Mouse (Mus musculus): ENCODE results near the gene Gemin4.
"Not testable (repeated sequence)": the region's sequence is repeated elsewhere in the genome, so short reads cannot be mapped to it uniquely, and the experiment has no call there.

Gene Gemin4

GRCm38 (mm10) chr11:76216681-76217389 lies 629 bp downstream of the Gemin4 start:
- in situ Hi-C loops (cut with MboI, MseI) = no loop called here

GRCm38 (mm10) chr11:76216049-76216540 lies 1.4 kb downstream of the Gemin4 start:
- in situ Hi-C loops (cut with MboI, MseI) = no loop called here

GRCm38 (mm10) chr11:76215011-76215410 lies 2.5 kb downstream of the Gemin4 start:
- in situ Hi-C loops (cut with MboI, MseI) = no loop called here

GRCm38 (mm10) chr11:76213841-76214240 lies 3.6 kb downstream of the Gemin4 start:
- in situ Hi-C loops (cut with MboI, MseI) = no loop called here

GRCm38 (mm10) chr11:76211595-76211994 lies 5.9 kb downstream of the Gemin4 start:
- in situ Hi-C loops (cut with MboI, MseI) = not testable (repeated sequence)

- in situ Hi-C loops (cut with MboI, MseI) = no loop called here
Measured at GRCm38 (mm10) chr11:76210228-76210985, 7.1 kb downstream of the Gemin4 start.

GRCm38 (mm10) chr11:76206793-76207192 lies 10.7 kb downstream of the Gemin4 start:
- in situ Hi-C loops (cut with MboI, MseI) = no loop called here

- in situ Hi-C loops (cut with MboI, MseI) = no loop called here
Measured at GRCm38 (mm10) chr11:76201761-76202674, 15.4 kb downstream of the Gemin4 start.

- in situ Hi-C loops (cut with MboI, MseI) = no loop called here
Measured at GRCm38 (mm10) chr11:76196977-76197469, 20.4 kb downstream of the Gemin4 start.

- in situ Hi-C loops (cut with MboI, MseI) = no loop called here
Measured at GRCm38 (mm10) chr11:76196275-76196976, 21.0 kb downstream of the Gemin4 start.

- in situ Hi-C loops (cut with MboI, MseI) = no loop called here
Measured at GRCm38 (mm10) chr11:76186908-76187307, 30.6 kb downstream of the Gemin4 start.

- in situ Hi-C loops (cut with MboI, MseI) = no loop called here
Measured at GRCm38 (mm10) chr11:76183745-76184144, 33.7 kb downstream of the Gemin4 start.

GRCm38 (mm10) chr11:76180146-76180540 lies 37.3 kb downstream of the Gemin4 start:
- in situ Hi-C loops (cut with MboI, MseI) = no loop called here

- in situ Hi-C loops (cut with MboI, MseI) = no loop called here
Measured at GRCm38 (mm10) chr11:76179495-76180145, 37.8 kb downstream of the Gemin4 start, which contains the start of the genes Vps53 and Fam57a. Gene Vps53, minus strand, starts transcription at chr11:76179647. Gene Fam57a, plus strand, starts transcription at chr11:76179671.

- in situ Hi-C loops (cut with MboI, MseI) = no loop called here
Measured at GRCm38 (mm10) chr11:76178726-76179494, 38.6 kb downstream of the Gemin4 start.

- in situ Hi-C loops (cut with MboI, MseI) = loop anchor here (5.0 kb wide), 1 partner anchor 83 kb away; no protein-coding TSS in a partner anchor
Measured at GRCm38 (mm10) chr11:76170207-76170606, 47.3 kb downstream of the Gemin4 start.

GRCm38 (mm10) chr11:76168976-76169375 lies 48.5 kb downstream of the Gemin4 start:
- in situ Hi-C loops (cut with MboI, MseI) = no loop called here

- in situ Hi-C loops (cut with MboI, MseI) = no loop called here
Measured at GRCm38 (mm10) chr11:76167079-76167765, 50.2 kb downstream of the Gemin4 start.

GRCm38 (mm10) chr11:76166657-76167056 lies 50.8 kb downstream of the Gemin4 start:
- in situ Hi-C loops (cut with MboI, MseI) = no loop called here

All from regulatory T cell (primary cell).